Mouse (Mus musculus) Muller cell, postnatal 12 days (primary cell): Measurements from ENCODE around the gene Cacna1f.

Source experiments
- DNase-seq: peaks from one replicate; pipeline ENCODE4 v3.0.0-alpha.2; 2015; ENCODE audit errors: inconsistent ontology term

Cacna1f gene

GRCm38 (mm10) chrX:7674284-7675000 lies 67.6 kb downstream of the Cacna1f start:
- no peak for DNase-seq

- DNase-seq: no peak
Observed at GRCm38 (mm10) chrX:7675001-7675380, 68.1 kb downstream of the Cacna1f start.

DNA sequence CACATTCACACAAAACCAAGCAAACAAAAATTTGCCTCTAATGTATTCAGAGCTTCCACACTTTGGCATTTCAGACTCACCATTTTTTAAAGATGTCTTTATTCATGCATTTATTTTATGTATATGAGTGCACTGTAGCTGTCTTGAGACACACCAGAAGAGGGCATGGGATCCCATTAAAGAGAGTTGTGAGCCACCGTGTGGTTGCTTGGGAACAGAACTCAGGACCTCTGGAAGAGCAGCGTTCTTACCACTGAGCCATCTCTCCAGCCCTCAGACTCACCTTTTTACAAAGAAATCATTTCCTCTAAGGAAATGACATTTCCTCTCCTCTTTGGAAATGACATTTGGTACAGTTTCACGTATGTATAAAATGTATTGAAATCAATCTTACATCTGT lies 72.1 kb downstream of the Cacna1f start:
- DNase-seq: no peak

- DNase-seq: peak; percentile 91
Observed at GRCm38 (mm10) chrX:7679405-7680056, 72.6 kb downstream of the Cacna1f start.

GRCm38 (mm10) chrX:7680057-7680412 lies 73.2 kb downstream of the Cacna1f start:
- no peak for DNase-seq

DNA sequence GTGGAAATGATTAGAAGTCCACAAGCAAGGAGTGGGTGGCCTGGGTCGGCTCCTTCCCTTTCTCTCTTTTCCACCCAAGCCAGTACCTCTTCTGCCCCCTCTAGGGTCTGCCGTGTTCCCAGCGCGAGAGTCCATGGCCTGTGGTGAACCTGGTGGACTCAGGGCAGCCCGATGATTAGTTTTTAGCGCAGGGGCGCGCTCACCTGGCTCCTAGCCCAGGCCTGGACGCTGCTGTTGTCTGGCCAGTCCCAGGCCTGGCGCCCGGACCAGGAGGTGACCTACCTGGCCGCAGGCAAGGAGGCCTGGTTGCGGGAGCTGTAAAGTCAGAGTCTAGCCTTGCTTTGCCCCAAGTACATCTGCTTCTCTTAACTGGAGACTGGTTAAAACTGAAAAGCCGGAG lies 74.0 kb downstream of the Cacna1f start, which contains the start of gene Magix:
Magix (minus strand) TSS at position 388 of the 400 bp plus-strand sequence.
- DNase-seq: no peak
